In genomic region chr14:8421199-8421787, GRCm38 (mm10) we compare ENCODE assay signal across 13 mouse cellular contexts. TPM values are rescaled to one million over a fixed set of nuclear protein-coding genes. Genes with fewer than 3 reads are reported as not detected.
DNase-seq lines count a peak whose midpoint lies in the region; ATAC-seq lines count a peak whose summit lies in the region.
"Had no signal": no experiment of that assay in that cellular context is flagged by ENCODE, and none has a peak within 500 bp of the region (broad histone marks: within the 10 kb centered on the region; RNA-seq: fewer than 3 reads in every experiment).

No protein-coding gene starts in this region.

- H3K36me3 ChIP-seq in heart, embryonic 10.5 days: no peaks in the 10 kb centered on the region
- H3K36me3 ChIP-seq in kidney, embryonic 16.5 days (ENCODE audit: insufficient read depth, low read length): no peaks in the 10 kb centered on the region
- no peaks in the 10 kb centered on the region for H3K36me3 ChIP-seq in embryonic facial prominence, embryonic 11.5 days (replicated peaks; ENCODE audit: control insufficient read depth, insufficient read depth, low read depth, low read length)
- H3K36me3 ChIP-seq in midbrain, embryonic 15.5 days (replicated peaks): no peaks in the 10 kb centered on the region

- H3K4me1 ChIP-seq in heart, embryonic 10.5 days: no peaks in the 10 kb centered on the region
- peaks cover 8% of the 10 kb centered on the region for H3K4me1 ChIP-seq in kidney, embryonic 16.5 days (ENCODE audit: insufficient read depth, low read length)
- H3K4me1 ChIP-seq in embryonic facial prominence, embryonic 11.5 days (ENCODE audit: control insufficient read depth, insufficient read depth, low read length): no peaks in the 10 kb centered on the region
- H3K4me1 ChIP-seq in midbrain, embryonic 15.5 days: peaks cover 15% of the 10 kb centered on the region

- 41% methylated on average over 10 of the region's 10 CpGs for WGBS in heart, embryonic 10.5 days
- WGBS in kidney, embryonic 16.5 days: 11% methylated on average over 10 of the region's 10 CpGs
- WGBS in embryonic facial prominence, embryonic 11.5 days: 24% methylated on average over 10 of the region's 10 CpGs
- 22% methylated on average over 10 of the region's 10 CpGs for WGBS in midbrain, embryonic 15.5 days

- H3K4me3 ChIP-seq in heart, embryonic 10.5 days: no peak overlapping the region
- H3K4me3 ChIP-seq in kidney, embryonic 16.5 days (ENCODE audit: low read length): peak overlapping the region; percentile 18; the same call in 1 of the 2 replicates
- H3K4me3 ChIP-seq in embryonic facial prominence, embryonic 11.5 days (ENCODE audit: low read depth, low read length): no peak overlapping the region
- H3K4me3 ChIP-seq in midbrain, embryonic 15.5 days: no peak overlapping the region

- no peak for DNase-seq in heart, embryonic 10.5 days (ENCODE audit: low spot score)
- no peak for DNase-seq in heart, postnatal 25 days (ENCODE audit: low spot score)
- DNase-seq in kidney, postnatal 4 days: no peak
- DNase-seq in embryonic facial prominence, embryonic 11.5 days (ENCODE audit: low spot score): peak; percentile 48
- no peak for DNase-seq in right cerebral cortex, postnatal 36 days (ENCODE audit: low spot score in 2 of 2)
- DNase-seq: gastrocnemius, postnatal 14 days; kidney, adult 9 months; right cerebral cortex, adult 18-20 months had no signal

- intact Hi-C loops in heart, postnatal 25 days (cut with DNase I): no loop called here

- no peaks in the 10 kb centered on the region for H3K27me3 ChIP-seq in heart, embryonic 10.5 days (ENCODE audit: insufficient read depth, poor library complexity, severe bottlenecking)
- no peaks in the 10 kb centered on the region for H3K27me3 ChIP-seq in kidney, embryonic 16.5 days (ENCODE audit: insufficient read depth, low read length)
- H3K27me3 ChIP-seq in embryonic facial prominence, embryonic 11.5 days (ENCODE audit: control insufficient read depth, insufficient read depth, low read length): no peaks in the 10 kb centered on the region
- H3K27me3 ChIP-seq in midbrain, embryonic 15.5 days (replicated peaks): no peaks in the 10 kb centered on the region

- H3K9ac ChIP-seq in kidney, embryonic 16.5 days (replicated peaks; ENCODE audit: low read length): no peak overlapping the region
- H3K9ac ChIP-seq in embryonic facial prominence, embryonic 11.5 days (replicated peaks; ENCODE audit: low read length): no peak overlapping the region
- H3K9ac ChIP-seq in midbrain, embryonic 15.5 days: no peak overlapping the region

- peak overlapping the region; percentile 46 for H3K4me2 ChIP-seq in kidney, embryonic 16.5 days (replicated peaks; ENCODE audit: low read depth, low read length)
- no peak overlapping the region for H3K4me2 ChIP-seq in embryonic facial prominence, embryonic 11.5 days (ENCODE audit: low read depth, low read length)
- no peak overlapping the region for H3K4me2 ChIP-seq in midbrain, embryonic 15.5 days

- no peaks in the 10 kb centered on the region for H3K9me3 ChIP-seq in heart, embryonic 10.5 days
- H3K9me3 ChIP-seq in kidney, embryonic 16.5 days (ENCODE audit: low read length): no peaks in the 10 kb centered on the region
- no peaks in the 10 kb centered on the region for H3K9me3 ChIP-seq in embryonic facial prominence, embryonic 11.5 days (replicated peaks; ENCODE audit: control insufficient read depth, low read length)
- no peaks in the 10 kb centered on the region for H3K9me3 ChIP-seq in midbrain, embryonic 15.5 days

- H3K27ac ChIP-seq in heart, embryonic 10.5 days: peak overlapping the region; percentile 23; the same call in 1 of the 2 replicates
- H3K27ac ChIP-seq in kidney, embryonic 16.5 days (ENCODE audit: low read length): no peak overlapping the region
- 0 out of 2 replicates have a peak overlapping the region, but pooled peaks have one; percentile 0 for H3K27ac ChIP-seq in embryonic facial prominence, embryonic 11.5 days (replicated peaks; ENCODE audit: low read depth, low read length)
- no peak overlapping the region for H3K27ac ChIP-seq in midbrain, embryonic 15.5 days

- peak; percentile 57; the same call in 1 of the 2 replicates for ATAC-seq in kidney, embryonic 16.5 days (ENCODE audit: low FRiP score, low TSS enrichment)
- ATAC-seq in embryonic facial prominence, embryonic 11.5 days (replicated peaks; ENCODE audit: insufficient number of reproducible peaks, low FRiP score, low TSS enrichment, low read depth): no peak
- 0 out of 2 replicates have a peak, but pooled peaks have one; percentile 32 for ATAC-seq in midbrain, embryonic 15.5 days (replicated peaks)
- no peak for ATAC-seq in erythroblast, adult 5-6 weeks (replicated peaks; ENCODE audit: low FRiP score, poor library complexity, severe bottlenecking)

RNA-seq across cellular contexts. Expression of gene Oit1, which starts 42.7 kb away (rescaled TPM):
- not detected in 2 replicates for polyA plus RNA-seq in heart, embryonic 10.5 days (2016; fragmentation: Nextera tagmentation; extraction: Ambion mirVana)
- total RNA-seq in heart, postnatal 25 days (2021): not detected
- polyA plus RNA-seq in kidney, embryonic 16.5 days (2015; fragmentation: Nextera tagmentation; extraction: Ambion mirVana): 1.8 and 2.0 TPM in 2 replicates
- 0.22 and 0.33 TPM in 2 replicates for polyA plus RNA-seq in embryonic facial prominence, embryonic 11.5 days (2014; fragmentation: Nextera tagmentation; extraction: Ambion mirVana)
- polyA plus RNA-seq in midbrain, embryonic 15.5 days (2015; fragmentation: Nextera tagmentation; extraction: Ambion mirVana): not detected in 2 replicates
- not detected in 2 replicates for total RNA-seq in erythroblast, adult 5-6 weeks (2015; ENCODE audit: low replicate concordance)
- total RNA-seq in erythroblast, adult 5-6 weeks (2017; ENCODE audit: low replicate concordance): not detected in 2 replicates
- total RNA-seq: adrenal gland, adult 18-20 months; gastrocnemius, postnatal 14 days had no signal
- polyA plus RNA-seq: C2C12 had no signal

Comparison
In these comparisons a context has a peak if more than half of its experiments do, and no peak if none do; other contexts are left out.
1. H3K27ac ChIP-seq: peak in heart, embryonic 10.5 days (single experiment) and embryonic facial prominence, embryonic 11.5 days (single experiment); none in kidney, embryonic 16.5 days (single experiment) and midbrain, embryonic 15.5 days (single experiment).
2. ATAC-seq: peak in kidney, embryonic 16.5 days (single experiment) and midbrain, embryonic 15.5 days (single experiment); none in embryonic facial prominence, embryonic 11.5 days (single experiment) and erythroblast, adult 5-6 weeks (single experiment).